Mouse (Mus musculus) neural tube, embryonic 11.5 days (tissue): Measurements from ENCODE around the gene Plekhg2. TPM values are rescaled to one million over a fixed set of nuclear protein-coding genes. Genes with fewer than 3 reads are reported as not detected.

Experiments used
- ATAC-seq: fragments of 200-750 bp; cut with Nextera tagmentation; 2 replicates; pipeline ENCODE4 v1.8.0; 2017; ENCODE audit warnings: moderate number of reproducible peaks, mild to moderate bottlenecking, moderate TSS enrichment, moderate library complexity; ENCODE audit not compliant: insufficient read depth, low FRiP score, low TSS enrichment
- DNase-seq: peaks from one replicate; pipeline ENCODE4 v3.0.0-alpha.2; 2015; ENCODE audit warnings: low spot score
- H3K27ac ChIP-seq: fragments of 300-500 bp; sonication (generic); 2 replicates; pipeline ENCODE4 v1.5.1; 2014; ENCODE audit warnings: low read depth, mild to moderate bottlenecking, low read length
- H3K27me3 ChIP-seq: fragments of 300-500 bp; sonication (generic); 2 replicates; pipeline ENCODE4 v1.6.1; 2014; ENCODE audit warnings: mild to moderate bottlenecking, low read length, mixed read lengths; ENCODE audit not compliant: control insufficient read depth, insufficient read depth
- H3K36me3 ChIP-seq: fragments of 300-500 bp; sonication (generic); 2 replicates; pipeline ENCODE4 v1.6.1; 2014; ENCODE audit warnings: mild to moderate bottlenecking, low read length, moderate library complexity, mixed read lengths; ENCODE audit not compliant: control insufficient read depth, insufficient read depth
- H3K4me1 ChIP-seq: fragments of 300-500 bp; sonication (generic); 2 replicates; pipeline ENCODE4 v1.6.1; 2014; ENCODE audit warnings: low read length, mixed read lengths; ENCODE audit not compliant: control insufficient read depth, insufficient read depth
- H3K4me2 ChIP-seq: fragments of 300-500 bp; sonication (generic); 2 replicates; pipeline ENCODE4 v1.6.1; 2014; ENCODE audit warnings: low read depth, mild to moderate bottlenecking, moderate library complexity
- H3K4me3 ChIP-seq: fragments of 300-500 bp; sonication (generic); 2 replicates; pipeline ENCODE4 v1.5.1; 2014; ENCODE audit warnings: low read depth, low read length
- H3K9ac ChIP-seq: fragments of 300-500 bp; sonication (generic); 2 replicates; pipeline ENCODE4 v1.6.1; 2014; ENCODE audit warnings: mild to moderate bottlenecking, low read length
- H3K9me3 ChIP-seq: fragments of 300-500 bp; sonication (generic); 2 replicates; pipeline ENCODE4 v1.6.1; 2016; ENCODE audit warnings: low read length; ENCODE audit not compliant: control insufficient read depth
- WGBS: fragments of 180-500 bp; shearing (Covaris S2); extraction: QIAGEN DNeasy Blood & Tissue Kit; methylation state at CpG from one replicate; pipeline ENCODE4 v1.1.7; 2014; 5-methylcytosine and 5-hydroxymethylcytosine counted together
- polyA plus RNA-seq: library from polyadenylated mRNA; unstranded; fragments of >200 nt; fragmentation: Nextera tagmentation; extraction: Ambion mirVana; gene quantifications from 2 replicates; pipeline ENCODE4 v1.2.1, GENCODE M21; 2014

Plekhg2 gene
- polyA plus RNA-seq: 50.5 and 54.5 TPM in 2 replicates

DNA sequence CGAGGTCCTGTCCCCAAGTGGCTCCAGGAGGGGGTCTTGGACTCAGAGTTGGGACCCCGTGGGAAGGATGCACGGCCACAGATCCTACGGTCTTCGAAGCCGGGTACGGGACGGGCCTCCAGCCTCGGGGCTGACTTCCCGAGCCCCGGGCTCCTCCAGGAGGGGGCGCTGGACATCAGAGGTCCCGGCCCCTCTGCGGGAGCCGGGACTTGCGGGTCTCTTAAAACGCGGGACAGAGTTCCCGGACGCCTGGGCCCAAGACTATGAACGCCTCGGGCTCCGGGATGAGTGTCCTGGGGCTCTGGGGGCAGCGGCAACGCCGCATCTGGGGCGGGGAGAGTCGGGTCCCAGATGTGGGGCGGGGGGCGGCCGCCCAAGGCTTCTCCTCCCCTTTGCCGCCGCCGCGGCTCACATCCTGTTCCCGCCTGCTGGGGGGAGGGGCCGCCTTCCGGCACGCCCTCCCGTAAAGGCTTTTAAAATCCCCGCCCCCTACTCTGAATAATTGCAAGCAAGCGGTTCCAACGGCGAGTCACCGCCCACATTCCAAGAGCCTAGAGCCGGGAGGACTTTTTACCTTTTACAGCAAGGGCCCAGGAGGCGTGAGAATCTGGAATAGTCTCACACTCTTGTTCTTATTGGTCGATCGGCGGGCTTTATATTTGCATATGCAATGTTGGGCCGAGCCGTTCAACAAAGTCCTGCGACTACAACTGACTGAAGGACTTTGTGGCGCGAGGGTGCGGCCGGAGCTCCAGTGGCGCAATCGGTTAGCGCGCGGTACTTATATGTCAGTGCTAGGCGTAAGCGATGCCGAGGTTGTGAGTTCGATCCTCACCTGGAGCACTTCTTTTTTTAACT, at the start of gene Plekhg2:
Gene Plekhg2, minus strand, starts transcription at position 349 of the 858 bp plus-strand sequence.
- Histone ChIP-seq H3K9me3 (no peaks in the 10 kb centered on the region), H3K36me3 (peaks cover 9% of the 10 kb centered on the region), H3K4me1 (peaks cover 24% of the 10 kb centered on the region), H3K4me3 (peak within 1 kb of the TSS; percentile 82), H3K27ac (peak within 1 kb of the TSS; percentile 88), H3K27me3 (no peaks in the 10 kb centered on the region), H3K9ac (peak within 1 kb of the TSS; percentile 88), H3K4me2 (peak within 1 kb of the TSS; percentile 88)
- peak; percentile 75 for ATAC-seq
- DNase-seq: peak; percentile 98
- under 1% methylated on average over 64 of the region's 66 CpGs for WGBS

DNA sequence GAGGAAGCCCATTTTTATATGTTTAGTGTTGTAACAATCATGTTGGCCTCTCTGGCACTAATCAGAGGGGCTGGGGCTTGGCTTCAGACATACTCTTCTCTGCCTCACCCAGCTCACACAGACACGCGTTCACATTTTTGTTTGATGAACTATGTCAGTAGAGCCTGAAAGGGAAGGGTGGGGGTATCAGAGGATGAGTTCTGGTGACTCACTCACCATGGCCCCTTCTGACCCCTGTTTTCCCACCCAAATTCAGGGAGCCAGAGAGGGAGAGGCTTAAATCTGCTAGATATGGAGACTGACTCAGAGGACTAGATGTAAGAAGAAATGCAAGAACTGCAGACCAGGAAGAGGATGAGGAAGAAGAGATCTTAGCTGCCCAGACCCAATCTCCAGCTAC, 47.0 kb upstream of the Plekhg2 start:
- Histone ChIP-seq H3K36me3 (peaks cover 32% of the 10 kb centered on the region), H3K4me3 (no peak overlapping the region), H3K9me3 (no peaks in the 10 kb centered on the region), H3K9ac (no peak overlapping the region), H3K27ac (no peak overlapping the region), H3K4me2 (no peak overlapping the region), H3K27me3 (no peaks in the 10 kb centered on the region), H3K4me1 (no peaks in the 10 kb centered on the region)
- WGBS: 94% methylated on average over 2 of the region's 2 CpGs
- ATAC-seq: no peak
- no peak for DNase-seq

DNA sequence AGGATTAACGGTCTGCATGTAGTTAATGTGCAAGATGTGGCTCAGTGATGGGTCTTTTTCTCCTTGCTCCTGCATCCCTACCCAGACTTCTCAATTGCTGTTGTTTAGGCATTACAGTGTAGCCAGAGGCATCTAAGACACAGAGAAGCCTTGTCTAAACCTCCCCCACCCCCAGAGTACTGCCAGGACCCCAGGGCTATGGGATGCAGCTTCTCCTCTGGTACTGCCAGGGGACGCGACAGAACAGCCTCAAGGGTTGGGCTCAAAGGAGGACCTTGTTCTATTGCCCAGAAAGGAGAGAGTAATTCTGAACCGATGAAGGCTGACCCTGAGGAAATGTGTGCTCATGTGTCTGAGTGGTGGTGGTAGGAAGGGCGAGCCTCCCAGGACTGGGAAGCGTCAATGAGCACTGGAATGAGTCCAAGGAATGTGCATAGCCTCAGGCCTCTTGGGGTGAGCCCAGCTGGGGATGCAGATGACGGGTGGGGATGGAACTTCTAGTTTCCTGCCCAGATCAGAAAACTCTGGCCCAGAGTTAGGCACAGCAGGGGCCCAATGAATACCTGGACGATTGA, 45.8 kb upstream of the Plekhg2 start:
- H3K4me1 ChIP-seq: no peaks in the 10 kb centered on the region
- H3K4me2 ChIP-seq: no peak overlapping the region
- H3K27me3 ChIP-seq: no peaks in the 10 kb centered on the region
- H3K4me3 ChIP-seq: no peak overlapping the region
- no peaks in the 10 kb centered on the region for H3K9me3 ChIP-seq
- H3K27ac ChIP-seq: no peak overlapping the region
- DNase-seq (no peak), ATAC-seq (no peak)
- 89% methylated on average over 8 of the region's 8 CpGs for WGBS
- peaks cover 33% of the 10 kb centered on the region for H3K36me3 ChIP-seq
- no peak overlapping the region for H3K9ac ChIP-seq

DNA sequence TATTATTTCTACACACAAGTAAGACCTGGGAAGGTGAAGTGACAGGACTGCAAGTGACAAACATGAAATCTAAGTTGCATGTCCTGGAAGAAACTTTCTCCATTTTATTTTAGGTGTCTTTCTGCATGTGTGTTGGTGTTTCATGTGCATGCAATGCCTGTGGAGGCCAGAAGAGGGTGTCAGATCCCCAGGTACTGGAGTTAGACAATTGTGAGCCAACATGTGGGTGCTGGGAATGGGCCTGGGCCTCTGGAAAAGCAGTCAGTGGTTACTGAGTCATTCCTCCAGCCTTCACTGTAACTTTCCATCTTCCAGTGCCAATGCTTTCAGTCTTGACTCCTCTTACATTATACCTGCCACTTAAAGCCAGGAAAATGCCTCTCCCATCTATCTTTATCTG, 45.0 kb upstream of the Plekhg2 start:
- Histone ChIP-seq H3K9ac (no peak overlapping the region), H3K27me3 (no peaks in the 10 kb centered on the region), H3K4me1 (no peaks in the 10 kb centered on the region), H3K4me2 (no peak overlapping the region), H3K27ac (no peak overlapping the region), H3K9me3 (no peaks in the 10 kb centered on the region), H3K36me3 (peaks cover 29% of the 10 kb centered on the region), H3K4me3 (no peak overlapping the region)
- DNase-seq (no peak), ATAC-seq (no peak)

DNA sequence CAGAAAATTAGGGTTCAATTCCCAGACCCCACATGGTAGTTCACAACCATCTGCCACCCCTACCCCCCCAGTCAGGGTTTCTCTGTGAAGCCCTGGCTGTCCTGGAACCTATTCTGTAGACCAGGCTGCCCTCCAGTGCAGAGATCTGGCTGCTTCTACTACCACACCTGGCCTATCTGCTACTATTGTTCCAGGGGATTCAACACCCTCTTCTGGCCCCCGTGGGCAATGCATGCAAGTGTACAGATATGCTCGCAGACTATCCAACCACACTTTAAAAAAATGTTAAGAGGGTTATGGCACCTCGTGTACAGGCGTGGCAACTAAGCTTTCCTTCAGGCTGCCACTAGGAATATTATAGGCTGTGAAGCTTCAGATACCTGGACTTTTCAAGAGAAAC, 40.4 kb upstream of the Plekhg2 start:
- H3K9ac ChIP-seq: no peak overlapping the region
- no peaks in the 10 kb centered on the region for H3K4me1 ChIP-seq
- peaks cover 21% of the 10 kb centered on the region for H3K36me3 ChIP-seq
- H3K27me3 ChIP-seq: no peaks in the 10 kb centered on the region
- ATAC-seq: no peak
- no peak overlapping the region for H3K4me2 ChIP-seq
- H3K4me3 ChIP-seq: no peak overlapping the region
- WGBS: 91% methylated on average over 4 of the region's 4 CpGs
- no peaks in the 10 kb centered on the region for H3K9me3 ChIP-seq
- DNase-seq: no peak
- no peak overlapping the region for H3K27ac ChIP-seq

DNA sequence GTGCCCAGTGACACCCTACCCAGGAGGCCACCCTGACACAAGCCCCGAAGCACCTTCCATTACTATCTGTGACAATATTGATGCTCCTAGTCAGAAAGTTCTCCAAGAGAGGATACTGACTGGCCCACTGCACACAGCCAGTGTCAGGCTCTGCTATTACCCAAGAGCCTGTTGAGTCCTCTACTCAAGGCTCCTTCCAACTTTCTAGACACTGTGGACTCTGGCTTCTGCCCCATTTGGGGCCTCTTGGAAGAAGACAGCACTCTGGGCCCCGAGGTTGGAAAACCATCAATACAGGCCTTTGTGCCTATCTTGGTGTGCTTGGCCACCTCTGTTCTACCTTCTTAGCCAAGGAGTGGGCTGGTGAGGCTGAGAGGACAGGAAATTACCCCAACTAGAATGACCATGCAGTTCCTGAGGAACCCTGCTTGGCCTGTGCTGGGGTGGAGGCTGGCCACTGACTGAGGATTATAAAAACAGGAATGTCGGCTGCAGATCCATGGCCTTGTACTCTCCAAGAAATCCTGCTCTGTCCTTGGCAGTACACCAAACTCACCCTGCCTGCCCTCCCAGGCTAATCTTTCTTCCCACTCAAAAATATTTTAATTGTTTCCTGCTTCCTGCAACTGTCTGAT, 38.6 kb upstream of the Plekhg2 start:
- H3K9me3 ChIP-seq: no peaks in the 10 kb centered on the region
- no peaks in the 10 kb centered on the region for H3K27me3 ChIP-seq
- H3K4me3 ChIP-seq: no peak overlapping the region
- H3K9ac ChIP-seq: no peak overlapping the region
- DNase-seq (no peak), ATAC-seq (no peak)
- H3K4me1 ChIP-seq: no peaks in the 10 kb centered on the region
- no peak overlapping the region for H3K27ac ChIP-seq
- WGBS: 99% methylated on average over 3 of the region's 3 CpGs
- peaks cover 16% of the 10 kb centered on the region for H3K36me3 ChIP-seq
- no peak overlapping the region for H3K4me2 ChIP-seq

DNA sequence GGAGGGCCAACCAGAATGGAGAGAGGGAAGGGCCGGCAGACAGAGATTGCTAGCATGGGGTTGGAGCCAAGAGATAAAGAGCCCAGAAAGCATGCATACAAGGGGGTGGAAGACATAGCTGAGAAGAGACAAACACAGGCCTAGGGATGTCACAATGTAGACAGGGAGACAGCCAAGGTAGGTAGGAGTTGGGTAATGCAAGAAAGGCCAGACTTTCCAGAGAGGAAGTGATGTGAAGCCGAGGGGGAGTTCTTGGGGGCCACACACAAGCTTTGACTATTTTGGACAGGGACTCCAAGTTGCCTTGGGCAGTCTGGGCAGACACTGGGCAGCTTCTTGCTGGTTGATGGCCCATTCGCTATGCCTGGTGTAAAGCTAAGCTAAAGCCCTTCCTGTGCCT, 29.5 kb upstream of the Plekhg2 start:
- DNase-seq: no peak
- H3K9me3 ChIP-seq: no peaks in the 10 kb centered on the region
- H3K27me3 ChIP-seq: no peaks in the 10 kb centered on the region
- no peak overlapping the region for H3K4me3 ChIP-seq
- 79% methylated on average over 3 of the region's 3 CpGs for WGBS
- no peaks in the 10 kb centered on the region for H3K4me1 ChIP-seq
- no peak overlapping the region for H3K9ac ChIP-seq
- H3K4me2 ChIP-seq: no peak overlapping the region
- H3K27ac ChIP-seq: no peak overlapping the region
- H3K36me3 ChIP-seq: peaks cover 41% of the 10 kb centered on the region
- no peak for ATAC-seq

DNA sequence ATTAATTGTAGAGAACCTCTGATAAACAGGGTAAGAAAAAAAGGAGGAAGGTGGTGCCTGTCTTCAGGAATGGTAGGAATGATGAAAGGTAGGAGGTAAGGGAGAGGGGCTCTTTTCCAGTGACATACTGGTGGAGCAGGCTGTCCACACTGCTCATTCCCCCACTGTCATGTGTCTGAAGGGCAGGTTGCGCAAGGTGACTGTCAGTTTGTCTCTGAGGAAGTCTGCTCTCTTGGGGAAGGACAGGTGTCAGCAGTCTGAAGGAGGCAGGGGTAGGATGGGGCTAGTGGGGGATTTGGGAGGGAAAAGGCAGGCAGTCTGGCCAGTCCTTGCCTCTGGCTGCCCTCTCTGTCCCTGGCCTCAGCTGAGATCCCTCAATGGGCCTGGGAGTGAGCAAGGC, 28.6 kb upstream of the Plekhg2 start:
- Histone ChIP-seq H3K4me1 (no peaks in the 10 kb centered on the region), H3K36me3 (peaks cover 46% of the 10 kb centered on the region), H3K4me3 (no peak overlapping the region), H3K4me2 (no peak overlapping the region), H3K27ac (no peak overlapping the region), H3K9me3 (no peaks in the 10 kb centered on the region), H3K27me3 (no peaks in the 10 kb centered on the region), H3K9ac (no peak overlapping the region)
- ATAC-seq: no peak
- 91% methylated on average over 1 of the region's 1 CpGs for WGBS
- no peak for DNase-seq
